Mouse (Mus musculus): Measurements from ENCODE around the gene Tshz3. TPM values are rescaled to one million over a fixed set of nuclear protein-coding genes. Genes with fewer than 3 reads are reported as not detected.

Tshz3 gene
- polyA plus RNA-seq (2012; rRNA removed; ENCODE audit: low replicate concordance), result 1.2 and 2.1 TPM in 2 replicates

DNA sequence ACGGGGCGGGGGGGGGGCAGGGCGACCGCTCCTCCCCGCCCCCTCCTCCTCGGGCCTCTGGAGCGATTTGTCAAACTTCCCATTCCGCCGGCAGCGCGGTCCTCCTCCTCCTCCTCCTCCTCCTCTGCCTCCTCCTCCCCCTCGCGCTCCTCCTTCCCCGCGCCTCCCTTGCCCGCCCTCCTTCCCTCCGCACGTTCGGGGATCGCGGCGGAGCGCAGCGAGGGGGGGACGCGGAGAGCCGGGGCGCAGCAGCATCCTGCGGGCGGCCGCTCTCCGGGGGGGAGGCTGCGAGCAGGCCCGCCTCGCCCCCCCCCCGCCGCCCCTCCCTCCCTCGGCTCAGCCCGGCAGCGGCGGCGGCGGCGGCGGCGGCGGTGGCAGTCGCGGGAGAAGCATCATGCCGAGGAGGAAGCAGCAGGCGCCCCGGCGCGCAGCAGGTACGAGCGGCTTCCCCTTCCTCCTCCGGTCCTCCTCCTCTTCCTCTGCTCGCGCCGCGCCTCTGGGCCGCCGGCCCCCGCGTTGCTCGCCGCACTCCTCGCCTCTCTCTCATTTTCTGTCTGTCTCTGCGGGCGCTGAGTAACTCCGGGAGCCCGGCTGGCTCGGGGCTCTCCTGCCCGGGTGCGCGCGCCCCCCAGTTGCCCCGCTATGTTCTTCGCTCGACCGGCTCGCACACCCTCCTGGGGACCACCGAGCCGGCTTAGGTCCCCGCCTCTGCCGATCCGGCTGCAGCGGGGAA, at the start of gene Tshz3:
Tshz3 (plus strand) TSS at position 263 of the 733 bp plus-strand sequence.

